Mouse (Mus musculus): ENCODE data around the gene Ankrd34a. TPM values are rescaled to one million over a fixed set of nuclear protein-coding genes. Genes with fewer than 3 reads are reported as not detected.

Ankrd34a gene
- total and polyA plus RNA-seq, 3 experiments, result 0.04 to 0.11 TPM; not detected in 1

DNA sequence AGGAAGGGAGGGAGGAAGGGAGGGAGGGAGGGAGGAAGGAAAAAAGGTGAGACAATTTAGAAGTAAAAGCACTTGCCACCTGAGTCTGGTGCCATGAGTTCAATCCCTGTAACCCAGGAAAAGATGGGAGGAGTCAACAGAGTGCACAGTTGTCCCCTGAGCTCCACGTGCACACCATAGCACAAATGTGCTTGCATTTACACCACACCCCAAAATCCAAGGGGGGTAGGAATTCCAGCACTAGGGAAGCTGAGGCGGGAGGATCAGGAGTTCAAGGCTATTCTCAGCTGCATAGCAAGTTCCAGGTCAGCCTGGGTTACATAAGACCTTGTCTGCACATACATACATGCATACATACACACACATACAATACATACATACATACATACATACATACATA is 25.1 kb upstream of the Ankrd34a start:
- Histone ChIP-seq H3K4me1 (ENCODE audit: control insufficient read depth in 1 of 2, insufficient read depth in 2 of 2) (peaks cover 9 to 40% of the 10 kb centered on the region in 2 experiments), H3K36me3 (replicated peaks in 1 of 2; ENCODE audit: control insufficient read depth in 1 of 2, insufficient read depth in 1 of 2, low read length in 1 of 2) (no peaks in the 10 kb centered on the region), H3K27ac (ENCODE audit: insufficient read depth, low read depth) (no peak overlapping the region), H3K27me3 (replicated peaks) (no peaks in the 10 kb centered on the region), H3K9ac (ENCODE audit: insufficient read depth, low read depth) (no peak overlapping the region), H3K9me3 (replicated peaks; ENCODE audit: low read length) (no peaks in the 10 kb centered on the region), H3K79me2 (replicated peaks; ENCODE audit: control insufficient read depth, extremely low read depth, insufficient read depth, poor library complexity, severe bottlenecking) (no peaks in the 10 kb centered on the region), H3K4me3 (replicated peaks in 1 of 3; ENCODE audit: low read depth in 2 of 3, low read length in 2 of 3, poor library complexity in 1 of 3) (no peak overlapping the region), H3K4me2 (ENCODE audit: insufficient read depth, low read depth, poor library complexity, severe bottlenecking) (no peak overlapping the region)
- TF ChIP-seq CHD1 (IDR thresholded peaks at IDR 0.05; ENCODE audit: low read depth, low read length) (no peak), USF2 (conservative IDR thresholded peaks at IDR 0.05; ENCODE audit: low read depth, low read length) (no peak), MAFK (IDR thresholded peaks at IDR 0.05; ENCODE audit: insufficient replicate concordance, low read length) (no peak)
- DNase-seq (ENCODE audit: extremely low read depth), result no peak
- dilution Hi-C loops (cut with MboI; ENCODE audit: extremely low pct_ligation_motif_present, extremely low pct_unique_long_range_greater_than_20kb, low sequenced_read_pairs), result no loop called here
- in situ Hi-C loops (cut with MboI; ENCODE audit: low pct_ligation_motif_present, low pct_unique_long_range_greater_than_20kb, low sequenced_read_pairs), result no loop called here

DNA sequence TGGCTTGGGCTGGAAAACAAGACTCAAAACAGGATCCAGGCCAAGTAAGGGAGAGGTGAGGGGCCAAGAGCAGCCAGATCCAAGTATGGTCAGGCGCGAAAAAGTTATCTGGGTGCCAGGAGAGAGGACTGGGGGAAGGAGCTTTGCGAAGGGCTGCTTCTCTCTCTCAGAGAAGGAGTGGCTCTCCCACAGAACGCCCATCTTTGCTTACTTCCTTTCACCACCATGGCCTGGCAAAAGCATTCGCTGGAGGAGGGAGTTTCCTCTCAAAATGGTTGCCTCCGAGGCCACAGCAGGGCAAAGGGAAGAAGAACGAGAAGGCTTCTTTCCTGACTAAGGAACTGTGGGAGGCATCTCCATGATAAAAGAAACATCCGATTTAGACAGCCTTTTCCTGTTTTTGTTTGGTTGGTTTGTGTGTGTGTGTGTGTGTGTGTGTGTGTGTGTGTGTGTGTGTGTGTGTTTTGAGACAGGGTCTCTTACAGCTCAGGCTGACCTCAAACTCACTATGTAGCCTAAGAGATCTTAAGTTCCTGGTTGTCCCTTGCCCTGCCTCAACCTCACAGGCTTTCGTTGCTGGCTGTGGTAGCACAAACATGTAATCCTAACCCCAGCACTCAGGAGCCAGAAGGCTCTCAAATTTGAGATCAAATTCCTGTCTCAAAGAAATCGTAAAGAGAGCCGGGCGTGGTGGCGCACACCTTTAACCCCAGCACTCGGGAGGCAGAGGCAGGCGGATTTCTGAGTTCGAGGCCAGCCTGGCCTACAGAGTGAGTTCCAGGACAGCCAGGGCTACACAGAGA is 24.3 kb upstream of the Ankrd34a start:
- H3K27me3 ChIP-seq (replicated peaks), result no peaks in the 10 kb centered on the region
- no peak overlapping the region for H3K27ac ChIP-seq (ENCODE audit: insufficient read depth, low read depth)
- DNase-seq (ENCODE audit: extremely low read depth), result no peak
- dilution Hi-C loops (cut with MboI; ENCODE audit: extremely low pct_ligation_motif_present, extremely low pct_unique_long_range_greater_than_20kb, low sequenced_read_pairs) (no loop called here), in situ Hi-C loops (cut with MboI; ENCODE audit: low pct_ligation_motif_present, low pct_unique_long_range_greater_than_20kb, low sequenced_read_pairs) (no loop called here)
- TF ChIP-seq CHD2 (IDR thresholded peaks at IDR 0.05; ENCODE audit: low read length), result no peak
- TF ChIP-seq CHD1 (IDR thresholded peaks at IDR 0.05; ENCODE audit: low read depth, low read length), result no peak
- TF ChIP-seq JUND (conservative IDR thresholded peaks at IDR 0.05; ENCODE audit: low read depth, low read length), result no peak
- TF ChIP-seq POLR2A (IDR thresholded peaks at IDR 0.05; ENCODE audit: low read depth, low read length), result no peak
- TF ChIP-seq ZNF384 (IDR thresholded peaks at IDR 0.05; ENCODE audit: low read depth, low read length), result no peak
- TF ChIP-seq ZKSCAN1 (IDR thresholded peaks at IDR 0.05; ENCODE audit: borderline replicate concordance, low read depth, low read length), result no peak
- no peak for TF ChIP-seq MEF2A (IDR thresholded peaks at IDR 0.05; ENCODE audit: borderline replicate concordance, low read depth, low read length)
- no peak for TF ChIP-seq BHLHE40 (IDR thresholded peaks at IDR 0.05; ENCODE audit: low read depth, low read length)
- no peak for TF ChIP-seq PAX5 (IDR thresholded peaks at IDR 0.05; ENCODE audit: low read length)
- TF ChIP-seq RCOR1 (conservative IDR thresholded peaks at IDR 0.05; ENCODE audit: low read depth, low read length), result no peak
- no peak for TF ChIP-seq ZMIZ1 (IDR thresholded peaks at IDR 0.05; ENCODE audit: low read depth, low read length)
- TF ChIP-seq MAX (IDR thresholded peaks at IDR 0.05; ENCODE audit: low read length), result no peak
- TF ChIP-seq MAFK (IDR thresholded peaks at IDR 0.05; ENCODE audit: insufficient replicate concordance, low read length), result no peak
- TF ChIP-seq ETS1 (conservative IDR thresholded peaks at IDR 0.05; ENCODE audit: low read depth, low read length), result no peak
- TF ChIP-seq USF2 (conservative IDR thresholded peaks at IDR 0.05; ENCODE audit: low read depth, low read length), result no peak
- no peak for TF ChIP-seq GABPA (IDR thresholded peaks at IDR 0.05; ENCODE audit: insufficient replicate concordance, low read depth, low read length)
- no peak for TF ChIP-seq NELFE (IDR thresholded peaks at IDR 0.05; ENCODE audit: low read depth, low read length)
- no peak for TF ChIP-seq MAZ (IDR thresholded peaks at IDR 0.05; ENCODE audit: low read depth, low read length)
- no peaks in the 10 kb centered on the region for H3K9me3 ChIP-seq (replicated peaks; ENCODE audit: low read length)
- H3K4me3 ChIP-seq (replicated peaks in 1 of 3; ENCODE audit: low read depth in 2 of 3, low read length in 2 of 3, poor library complexity in 1 of 3), result no peak overlapping the region
- peaks cover 9 to 41% of the 10 kb centered on the region in 2 experiments for H3K4me1 ChIP-seq (ENCODE audit: control insufficient read depth in 1 of 2, insufficient read depth in 2 of 2)
- H3K4me2 ChIP-seq (ENCODE audit: insufficient read depth, low read depth, poor library complexity, severe bottlenecking), result no peak overlapping the region
- H3K79me2 ChIP-seq (replicated peaks; ENCODE audit: control insufficient read depth, extremely low read depth, insufficient read depth, poor library complexity, severe bottlenecking), result no peaks in the 10 kb centered on the region
- no peaks in the 10 kb centered on the region for H3K36me3 ChIP-seq (replicated peaks in 1 of 2; ENCODE audit: control insufficient read depth in 1 of 2, insufficient read depth in 1 of 2, low read length in 1 of 2)
- H3K9ac ChIP-seq (ENCODE audit: insufficient read depth, low read depth), result no peak overlapping the region

Data from CH12.LX (cell line).